Mouse (Mus musculus) retina, postnatal 7 days (tissue): ENCODE data around the gene Olfr1367.
"Not testable (repeated sequence)": the region's sequence is repeated elsewhere in the genome, so short reads cannot be mapped to it uniquely, and the experiment has no call there.

Source experiments
- DNase-seq: peaks from one replicate; pipeline ENCODE4 v3.0.0-alpha.2; 2012; ENCODE audit warnings: low read depth, low spot score

The Olfr1367 gene

DNA sequence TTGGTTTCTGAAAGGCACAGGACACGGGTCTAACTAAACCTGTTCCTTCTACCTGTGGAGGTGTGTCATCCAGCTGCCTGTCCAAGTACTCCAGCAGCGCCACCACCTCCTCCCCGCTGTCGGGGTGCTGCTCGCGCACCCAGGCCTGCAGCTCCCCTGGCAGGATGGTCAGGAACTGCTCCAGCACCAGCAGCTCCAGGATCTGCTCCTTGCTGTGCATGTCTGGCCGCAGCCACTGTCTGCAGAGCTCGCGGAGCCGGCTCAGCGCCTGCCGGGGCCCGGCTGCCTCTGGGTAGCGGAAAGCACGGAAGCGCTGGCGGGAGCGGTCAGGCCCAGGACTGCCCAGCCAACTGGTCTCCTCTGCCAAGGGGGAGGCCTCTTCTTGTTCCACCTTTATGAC lies 49.3 kb downstream of the Olfr1367 start:
- DNase-seq = not testable (repeated sequence)

DNA sequence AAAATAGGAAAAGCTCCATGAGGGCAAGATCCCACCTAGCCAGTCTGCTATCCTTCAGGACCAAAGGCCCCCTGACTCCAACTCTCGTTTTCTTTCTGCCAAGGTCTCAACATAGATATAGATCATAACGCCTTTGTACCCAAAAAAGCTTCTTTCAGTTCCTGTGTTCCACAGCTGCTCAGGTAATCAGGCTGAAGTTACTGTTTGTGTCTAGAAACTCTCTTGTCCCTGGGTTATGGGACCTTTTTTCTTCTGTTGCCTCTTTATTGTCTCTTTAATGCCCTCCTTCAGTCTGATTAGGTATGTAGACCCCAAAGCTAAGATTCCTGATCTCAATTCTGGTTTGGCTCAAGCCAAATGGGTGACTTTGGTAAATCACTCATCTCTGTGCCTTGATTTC lies 50.8 kb downstream of the Olfr1367 start:
- DNase-seq = no peak
